Mouse (Mus musculus): ENCODE data around the gene Nek7. TPM values are rescaled to one million over a fixed set of nuclear protein-coding genes. Genes with fewer than 3 reads are reported as not detected.

Nek7 gene
- polyA plus RNA-seq, 1 experiment = 30.6 TPM

- Histone ChIP-seq H3K36me3 (ENCODE audit: control insufficient read depth, insufficient read depth, low read length, poor library complexity, severe bottlenecking) (no peaks in the 10 kb centered on the region), H3K9ac (ENCODE audit: low read depth, poor library complexity, severe bottlenecking) (no peak overlapping the region), H3K9me3 (replicated peaks; ENCODE audit: control insufficient read depth, insufficient read depth, low read length, poor library complexity, severe bottlenecking) (no peaks in the 10 kb centered on the region), H3K27me3 (ENCODE audit: control insufficient read depth, insufficient read depth, low read length, poor library complexity, severe bottlenecking) (no peaks in the 10 kb centered on the region; the same call in 1 of the 2 replicates), H3K27ac (ENCODE audit: insufficient read depth, low read length) (no peak overlapping the region), H3K4me1 (ENCODE audit: control insufficient read depth, insufficient read depth, low read length) (no peaks in the 10 kb centered on the region), H3K4me3 (ENCODE audit: low read depth, low read length) (no peak overlapping the region)
- TF ChIP-seq EP300 (IDR thresholded peaks at IDR 0.05; ENCODE audit: insufficient read depth, low read depth, low read length) (no peak), CTCF (IDR thresholded peaks at IDR 0.05; ENCODE audit: low read depth, low read length) (no peak), POLR2A (IDR thresholded peaks at IDR 0.05; ENCODE audit: insufficient read depth, low read length) (no peak)
These were observed 112.4 kb downstream of the Nek7 start for GRCm38 (mm10) chr1:138507446-138508043.

- Histone ChIP-seq H3K4me1 (ENCODE audit: control insufficient read depth, insufficient read depth, low read length) (no peaks in the 10 kb centered on the region), H3K9me3 (replicated peaks; ENCODE audit: control insufficient read depth, insufficient read depth, low read length, poor library complexity, severe bottlenecking) (no peaks in the 10 kb centered on the region), H3K27ac (ENCODE audit: insufficient read depth, low read length) (no peak overlapping the region), H3K9ac (ENCODE audit: low read depth, poor library complexity, severe bottlenecking) (no peak overlapping the region), H3K4me3 (ENCODE audit: low read depth, low read length) (no peak overlapping the region), H3K27me3 (ENCODE audit: control insufficient read depth, insufficient read depth, low read length, poor library complexity, severe bottlenecking) (no peaks in the 10 kb centered on the region; the same call in 1 of the 2 replicates), H3K36me3 (ENCODE audit: control insufficient read depth, insufficient read depth, low read length, poor library complexity, severe bottlenecking) (no peaks in the 10 kb centered on the region)
- TF ChIP-seq POLR2A (IDR thresholded peaks at IDR 0.05; ENCODE audit: insufficient read depth, low read length) (no peak), CTCF (IDR thresholded peaks at IDR 0.05; ENCODE audit: low read depth, low read length) (no peak), EP300 (IDR thresholded peaks at IDR 0.05; ENCODE audit: insufficient read depth, low read depth, low read length) (no peak)
These were observed 112.9 kb downstream of the Nek7 start for GRCm38 (mm10) chr1:138507014-138507413.

- no peak overlapping the region for H3K9ac ChIP-seq (ENCODE audit: low read depth, poor library complexity, severe bottlenecking)
- no peak overlapping the region for H3K4me3 ChIP-seq (ENCODE audit: low read depth, low read length)
- no peaks in the 10 kb centered on the region for H3K4me1 ChIP-seq (ENCODE audit: control insufficient read depth, insufficient read depth, low read length)
- H3K9me3 ChIP-seq (replicated peaks; ENCODE audit: control insufficient read depth, insufficient read depth, low read length, poor library complexity, severe bottlenecking) = no peaks in the 10 kb centered on the region
- H3K36me3 ChIP-seq (ENCODE audit: control insufficient read depth, insufficient read depth, low read length, poor library complexity, severe bottlenecking) = no peaks in the 10 kb centered on the region
- TF ChIP-seq EP300 (IDR thresholded peaks at IDR 0.05; ENCODE audit: insufficient read depth, low read depth, low read length) (no peak), CTCF (IDR thresholded peaks at IDR 0.05; ENCODE audit: low read depth, low read length) (no peak), POLR2A (IDR thresholded peaks at IDR 0.05; ENCODE audit: insufficient read depth, low read length) (no peak)
- H3K27me3 ChIP-seq (ENCODE audit: control insufficient read depth, insufficient read depth, low read length, poor library complexity, severe bottlenecking) = no peaks in the 10 kb centered on the region
- H3K27ac ChIP-seq (ENCODE audit: insufficient read depth, low read length) = no peak overlapping the region
These were observed 115.7 kb downstream of the Nek7 start for GRCm38 (mm10) chr1:138504228-138504627.

GRCm38 (mm10) chr1:138500691-138501090 is 119.2 kb downstream of the Nek7 start:
- Histone ChIP-seq H3K4me1 (ENCODE audit: control insufficient read depth, insufficient read depth, low read length) (no peaks in the 10 kb centered on the region), H3K36me3 (ENCODE audit: control insufficient read depth, insufficient read depth, low read length, poor library complexity, severe bottlenecking) (no peaks in the 10 kb centered on the region; the same call in 1 of the 2 replicates), H3K9ac (ENCODE audit: low read depth, poor library complexity, severe bottlenecking) (no peak overlapping the region), H3K27me3 (ENCODE audit: control insufficient read depth, insufficient read depth, low read length, poor library complexity, severe bottlenecking) (no peaks in the 10 kb centered on the region), H3K9me3 (replicated peaks; ENCODE audit: control insufficient read depth, insufficient read depth, low read length, poor library complexity, severe bottlenecking) (no peaks in the 10 kb centered on the region), H3K27ac (ENCODE audit: insufficient read depth, low read length) (no peak overlapping the region), H3K4me3 (ENCODE audit: low read depth, low read length) (no peak overlapping the region)
- no peak for TF ChIP-seq CTCF (IDR thresholded peaks at IDR 0.05; ENCODE audit: low read depth, low read length)
- no peak for TF ChIP-seq EP300 (IDR thresholded peaks at IDR 0.05; ENCODE audit: insufficient read depth, low read depth, low read length)
- TF ChIP-seq POLR2A (IDR thresholded peaks at IDR 0.05; ENCODE audit: insufficient read depth, low read length) = no peak

GRCm38 (mm10) chr1:138500155-138500554 is 119.8 kb downstream of the Nek7 start:
- H3K4me3 ChIP-seq (ENCODE audit: low read depth, low read length) = no peak overlapping the region
- H3K36me3 ChIP-seq (ENCODE audit: control insufficient read depth, insufficient read depth, low read length, poor library complexity, severe bottlenecking) = no peaks in the 10 kb centered on the region; the same call in 1 of the 2 replicates
- no peak overlapping the region for H3K9ac ChIP-seq (ENCODE audit: low read depth, poor library complexity, severe bottlenecking)
- H3K4me1 ChIP-seq (ENCODE audit: control insufficient read depth, insufficient read depth, low read length) = no peaks in the 10 kb centered on the region
- no peak for TF ChIP-seq EP300 (IDR thresholded peaks at IDR 0.05; ENCODE audit: insufficient read depth, low read depth, low read length)
- no peak for TF ChIP-seq POLR2A (IDR thresholded peaks at IDR 0.05; ENCODE audit: insufficient read depth, low read length)
- TF ChIP-seq CTCF (IDR thresholded peaks at IDR 0.05; ENCODE audit: low read depth, low read length) = no peak
- no peaks in the 10 kb centered on the region for H3K9me3 ChIP-seq (replicated peaks; ENCODE audit: control insufficient read depth, insufficient read depth, low read length, poor library complexity, severe bottlenecking)
- H3K27ac ChIP-seq (ENCODE audit: insufficient read depth, low read length) = no peak overlapping the region
- no peaks in the 10 kb centered on the region for H3K27me3 ChIP-seq (ENCODE audit: control insufficient read depth, insufficient read depth, low read length, poor library complexity, severe bottlenecking)

GRCm38 (mm10) chr1:138499461-138499860 is 120.5 kb downstream of the Nek7 start:
- Histone ChIP-seq H3K36me3 (ENCODE audit: control insufficient read depth, insufficient read depth, low read length, poor library complexity, severe bottlenecking) (no peaks in the 10 kb centered on the region; the same call in 1 of the 2 replicates), H3K4me1 (ENCODE audit: control insufficient read depth, insufficient read depth, low read length) (no peaks in the 10 kb centered on the region), H3K9me3 (replicated peaks; ENCODE audit: control insufficient read depth, insufficient read depth, low read length, poor library complexity, severe bottlenecking) (no peaks in the 10 kb centered on the region), H3K27me3 (ENCODE audit: control insufficient read depth, insufficient read depth, low read length, poor library complexity, severe bottlenecking) (no peaks in the 10 kb centered on the region), H3K27ac (ENCODE audit: insufficient read depth, low read length) (no peak overlapping the region), H3K9ac (ENCODE audit: low read depth, poor library complexity, severe bottlenecking) (no peak overlapping the region), H3K4me3 (ENCODE audit: low read depth, low read length) (no peak overlapping the region)
- no peak for TF ChIP-seq CTCF (IDR thresholded peaks at IDR 0.05; ENCODE audit: low read depth, low read length)
- no peak for TF ChIP-seq EP300 (IDR thresholded peaks at IDR 0.05; ENCODE audit: insufficient read depth, low read depth, low read length)
- no peak for TF ChIP-seq POLR2A (IDR thresholded peaks at IDR 0.05; ENCODE audit: insufficient read depth, low read length)
